Mouse (Mus musculus): ENCODE data around the gene Rpl10-ps3.

Rpl10-ps3 gene

DNA sequence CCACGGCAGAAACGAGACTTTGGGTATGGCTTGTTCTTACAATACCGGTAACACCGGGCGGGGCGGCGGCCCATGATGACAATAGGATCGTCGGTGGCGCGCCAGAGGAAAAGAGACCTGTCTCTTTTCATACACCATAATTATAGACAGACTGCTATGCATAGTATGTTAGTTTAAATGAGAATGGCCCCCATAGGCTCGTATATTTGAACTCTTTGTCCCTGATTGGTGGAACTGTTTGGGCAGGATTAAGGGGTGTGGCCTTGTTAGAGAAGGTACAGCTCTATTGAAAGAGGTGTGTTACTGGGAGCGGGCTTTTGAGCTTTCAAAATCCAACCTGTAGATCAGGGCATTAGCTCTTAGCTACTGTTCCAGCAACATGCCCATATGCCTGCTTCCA lies at the start of gene Rpl10-ps3:
Gene Rpl10-ps3 (minus strand): TSS at position 101 of the 400 bp plus-strand sequence.
- DNase-seq, result no peak

DNA sequence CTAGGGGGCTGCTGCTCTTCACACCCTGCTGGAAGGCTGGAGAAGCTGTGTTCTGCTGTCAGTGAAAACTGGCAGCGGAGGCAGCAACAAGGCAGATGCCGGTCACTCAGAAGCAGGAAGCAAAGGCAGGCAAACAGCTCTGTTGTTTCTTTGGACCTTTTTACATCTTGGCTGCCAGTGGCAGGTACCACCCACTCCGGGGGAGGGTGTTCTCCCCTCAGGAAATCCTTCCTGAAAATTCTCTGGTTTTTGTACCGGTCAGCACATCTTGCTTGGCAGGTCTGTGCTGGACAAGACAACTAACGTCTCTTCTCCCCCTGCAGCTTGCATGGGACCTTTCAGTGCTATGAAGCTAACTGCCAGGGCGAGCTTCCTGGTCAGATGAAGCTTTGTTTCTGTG lies 30.8 kb upstream of the Rpl10-ps3 start:
- peak; percentile 22 for DNase-seq

DNA sequence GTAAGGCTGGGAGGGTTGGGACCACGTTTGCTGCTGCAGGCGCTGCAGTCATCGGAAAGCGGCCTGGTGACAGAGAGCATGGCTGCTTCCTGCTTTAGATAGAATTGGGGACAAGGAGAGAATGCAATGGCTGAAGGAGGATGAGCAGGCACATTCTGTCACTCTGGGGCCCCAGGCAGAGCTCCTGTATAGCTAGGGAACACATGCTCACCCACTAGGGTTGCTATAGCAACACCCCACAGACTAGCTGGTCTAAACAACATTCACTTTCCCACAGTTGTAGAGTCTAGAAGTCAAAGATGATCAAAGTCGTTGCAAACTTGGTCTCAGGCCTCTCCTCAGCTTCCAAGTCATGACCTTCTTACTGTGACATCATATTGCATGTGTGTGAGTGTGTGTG lies 29.9 kb upstream of the Rpl10-ps3 start:
- no peak for DNase-seq

DNA sequence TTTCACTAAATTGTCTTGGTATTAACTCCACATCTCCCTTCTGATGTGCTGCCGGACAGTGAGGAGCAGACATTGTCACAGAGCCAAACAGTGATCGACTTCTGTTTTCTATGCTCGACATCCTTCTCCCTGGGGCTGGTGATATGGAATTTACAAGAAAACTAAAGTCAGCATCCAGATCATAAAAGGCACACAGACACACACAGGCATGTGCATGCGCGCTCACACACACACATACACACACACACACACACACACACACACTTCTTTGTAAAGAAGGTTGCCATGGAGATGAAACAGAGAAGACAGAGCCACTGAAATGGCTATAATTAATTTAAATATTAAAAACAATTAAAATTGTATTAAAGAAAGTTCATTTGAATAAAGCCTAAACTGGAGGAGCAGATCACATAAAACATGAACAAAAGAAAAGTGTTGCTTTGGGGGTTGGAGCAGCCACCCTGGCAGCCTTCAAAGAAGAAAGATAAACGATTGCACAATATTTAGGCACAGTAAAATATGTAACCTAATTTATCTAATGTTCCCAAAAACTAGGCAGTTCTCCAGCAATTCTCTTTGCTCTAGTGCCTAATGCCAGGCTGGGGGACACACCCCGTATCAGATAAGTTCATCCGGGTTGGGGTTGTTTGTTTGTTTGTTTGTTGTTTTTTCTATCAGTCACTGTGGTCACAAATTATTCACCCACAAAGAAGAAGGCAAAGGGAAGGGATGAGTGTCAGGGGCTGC lies 24.0 kb upstream of the Rpl10-ps3 start:
- no peak for DNase-seq

DNA sequence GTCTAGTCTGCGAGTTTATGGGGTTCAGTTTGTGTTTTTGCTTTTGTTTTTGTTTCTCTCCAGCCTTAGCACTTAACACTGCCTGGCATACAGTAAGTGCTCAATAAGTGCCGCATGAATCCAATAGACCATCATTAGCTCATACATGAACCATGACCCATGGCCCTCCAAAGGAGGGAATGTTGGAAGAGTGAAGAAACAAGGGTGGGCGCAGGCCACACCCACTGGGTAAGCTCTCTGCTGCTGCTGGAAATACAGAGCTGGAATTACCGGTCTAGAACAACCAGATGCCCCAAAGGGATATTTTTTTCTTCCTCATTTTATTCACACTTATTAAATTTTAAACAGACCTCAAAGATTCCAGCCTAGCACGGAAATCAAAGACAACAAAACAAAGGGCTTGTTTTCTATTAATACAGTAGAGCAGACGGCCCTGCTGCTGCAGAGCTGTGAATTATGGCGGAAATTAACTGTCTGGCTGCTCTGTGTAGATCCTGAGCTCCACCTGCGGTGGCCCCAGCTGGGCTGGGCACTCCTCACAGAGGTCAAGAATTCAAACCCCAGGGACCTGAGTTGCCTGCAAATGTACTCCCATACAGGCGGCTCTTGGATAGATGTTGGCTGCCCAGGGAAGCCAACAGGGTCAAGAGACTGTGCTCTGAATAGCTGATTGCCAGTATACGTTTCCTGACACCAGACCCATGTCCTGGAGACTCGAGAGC lies 20.5 kb upstream of the Rpl10-ps3 start:
- DNase-seq, result peak; percentile 70

DNA sequence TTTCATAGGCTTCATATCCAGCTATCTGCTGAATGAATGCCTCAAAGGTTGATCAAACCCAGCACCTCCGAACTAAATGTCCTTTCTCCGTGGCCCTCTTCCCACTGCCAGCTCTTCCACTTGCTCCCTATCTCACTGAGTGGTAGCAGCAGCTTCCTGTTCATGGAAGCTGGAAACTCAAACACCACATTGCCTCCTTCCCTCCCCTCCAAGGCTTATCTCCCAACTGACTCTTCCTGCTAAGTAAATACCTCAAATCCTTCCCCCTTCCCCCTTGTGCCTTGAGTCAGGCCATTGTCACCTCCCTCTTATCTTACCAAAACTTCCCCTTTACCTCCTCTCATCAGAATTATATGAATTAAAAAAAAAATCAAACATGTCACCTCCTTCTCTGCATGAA lies 19.2 kb upstream of the Rpl10-ps3 start:
- DNase-seq, result no peak

DNA sequence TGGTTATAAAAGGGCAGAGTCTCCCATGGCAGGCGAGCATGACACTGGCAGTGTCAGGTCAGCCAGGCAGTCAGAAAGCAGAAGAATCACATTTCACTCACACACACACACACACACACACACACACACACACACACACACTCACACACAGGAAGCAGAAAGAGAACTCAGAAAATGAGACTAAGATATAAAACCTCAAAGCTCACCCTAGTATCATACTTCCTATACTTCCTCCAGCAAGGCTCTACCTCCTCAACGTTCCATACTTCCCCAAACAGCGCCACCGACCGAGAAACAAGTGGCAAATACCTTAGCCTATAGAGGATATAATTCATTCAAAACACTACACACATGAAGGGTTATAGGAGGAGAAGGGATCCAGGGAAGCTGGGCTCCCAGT lies 18.5 kb upstream of the Rpl10-ps3 start:
- no peak for DNase-seq

DNA sequence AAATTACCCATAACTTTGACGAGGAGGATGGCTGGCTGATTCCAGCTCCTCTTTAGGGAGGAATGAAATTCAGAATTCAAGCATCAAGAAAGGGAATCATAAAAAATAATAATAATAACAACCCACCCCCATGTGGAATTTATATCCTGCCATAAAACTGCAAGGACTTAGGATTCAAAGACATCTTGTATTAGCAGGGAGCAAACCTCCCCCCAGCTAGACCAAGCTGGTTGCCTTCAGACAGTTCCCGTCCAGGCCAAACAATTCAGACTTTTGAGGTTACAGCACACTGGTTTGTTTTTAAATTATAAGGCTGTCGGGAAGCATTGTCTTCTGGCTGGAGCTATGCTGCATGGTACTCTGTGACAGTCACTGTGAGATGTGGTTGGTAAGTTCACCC lies 17.8 kb upstream of the Rpl10-ps3 start:
- DNase-seq, result no peak

DNA sequence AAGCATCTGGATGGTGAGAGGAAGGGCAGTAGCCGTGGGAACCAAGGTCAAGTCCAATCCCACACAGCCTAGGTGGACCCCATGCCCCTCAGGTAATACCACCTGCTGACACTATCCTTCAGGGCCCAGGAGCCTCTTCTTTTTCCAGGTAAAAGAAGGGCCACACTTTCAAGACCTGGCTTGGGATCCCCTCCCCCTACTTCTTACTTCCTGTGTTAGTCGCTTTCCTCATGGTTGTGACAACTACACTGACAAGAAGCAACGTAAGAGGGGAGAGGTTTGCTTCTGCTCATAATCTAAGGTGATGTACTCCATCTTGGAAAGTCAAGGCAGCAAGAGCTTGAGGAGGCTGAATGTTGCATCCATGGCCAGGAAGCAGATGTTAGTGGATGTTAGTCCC lies 15.6 kb upstream of the Rpl10-ps3 start:
- DNase-seq, result no peak

DNA sequence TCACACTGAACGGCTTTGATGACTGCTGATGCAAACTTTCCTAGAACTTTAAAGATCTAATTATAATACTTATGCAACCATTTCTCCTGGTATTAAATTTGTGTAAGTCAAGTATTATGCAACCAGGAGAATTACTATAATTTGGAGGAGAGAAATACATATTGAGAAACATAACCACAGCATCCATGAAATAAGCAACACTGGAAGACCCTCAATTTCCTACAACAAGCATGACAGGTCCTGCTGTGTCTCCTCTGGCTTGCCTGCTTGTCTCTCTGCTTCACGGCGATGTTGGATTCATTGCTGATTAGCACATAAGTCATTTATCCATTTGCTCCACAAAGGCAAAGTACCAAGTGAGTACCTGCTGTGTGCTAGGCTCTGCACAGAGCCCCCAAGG lies 12.6 kb upstream of the Rpl10-ps3 start:
- no peak for DNase-seq

DNA sequence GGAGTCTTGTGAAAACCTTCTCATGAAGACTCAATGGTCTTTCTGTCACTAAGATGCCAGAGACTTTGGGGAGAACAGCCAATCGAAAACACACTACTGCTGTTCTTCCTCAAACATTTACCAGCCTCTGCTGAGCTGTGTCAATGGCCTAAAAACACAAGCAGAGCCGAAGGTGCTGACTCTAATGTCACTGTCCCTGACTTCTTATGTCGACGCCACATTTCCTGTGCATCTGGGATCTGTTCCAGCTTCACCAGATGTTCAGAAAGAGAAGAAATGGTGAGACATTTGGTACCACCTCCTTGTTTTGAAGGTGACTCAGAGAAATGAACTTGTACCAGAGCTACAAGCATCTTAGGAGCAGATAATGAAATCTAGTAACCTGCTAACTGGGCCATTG lies 7.0 kb upstream of the Rpl10-ps3 start:
- peak; percentile 20 for DNase-seq

DNA sequence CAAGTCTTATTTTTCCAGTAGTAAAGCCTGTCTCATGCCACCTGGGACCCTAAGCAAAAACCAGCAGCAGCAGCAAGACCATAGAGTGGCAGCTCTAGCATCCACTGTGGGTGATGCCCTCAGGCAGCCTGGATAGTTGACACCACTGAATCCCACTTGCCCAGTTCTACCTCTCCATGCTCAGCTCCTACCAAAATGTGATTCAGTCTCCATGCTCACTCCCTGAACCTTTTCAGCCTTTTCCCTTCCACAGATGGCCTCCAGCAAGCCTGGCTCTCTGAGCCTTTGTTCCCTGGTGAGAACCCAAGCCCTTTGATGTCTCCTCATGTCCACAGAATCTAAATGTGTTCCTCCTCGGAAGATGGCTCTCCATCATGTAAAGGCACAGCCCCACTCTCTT lies 5.8 kb upstream of the Rpl10-ps3 start:
- DNase-seq, result no peak

DNA sequence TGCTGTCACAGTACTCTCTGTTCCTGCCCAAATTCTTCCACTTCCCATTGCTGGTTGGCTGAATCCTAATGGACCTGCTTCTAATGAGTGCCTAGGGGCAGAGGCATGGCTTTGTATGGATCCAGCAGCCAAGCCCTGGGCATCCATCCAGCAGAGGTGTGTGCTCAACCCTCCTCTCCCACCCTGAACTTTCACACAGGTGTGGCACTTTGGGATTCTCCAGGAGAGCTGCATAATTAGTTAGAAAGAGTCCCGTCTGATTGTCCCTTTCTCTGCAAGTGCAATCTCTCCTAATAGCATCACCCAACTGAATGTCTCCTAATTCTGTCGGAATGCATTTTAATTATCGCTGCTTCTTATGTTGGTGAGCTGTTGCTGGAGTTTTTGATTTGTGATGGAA lies 4.4 kb upstream of the Rpl10-ps3 start:
- DNase-seq, result peak; percentile 16

DNA sequence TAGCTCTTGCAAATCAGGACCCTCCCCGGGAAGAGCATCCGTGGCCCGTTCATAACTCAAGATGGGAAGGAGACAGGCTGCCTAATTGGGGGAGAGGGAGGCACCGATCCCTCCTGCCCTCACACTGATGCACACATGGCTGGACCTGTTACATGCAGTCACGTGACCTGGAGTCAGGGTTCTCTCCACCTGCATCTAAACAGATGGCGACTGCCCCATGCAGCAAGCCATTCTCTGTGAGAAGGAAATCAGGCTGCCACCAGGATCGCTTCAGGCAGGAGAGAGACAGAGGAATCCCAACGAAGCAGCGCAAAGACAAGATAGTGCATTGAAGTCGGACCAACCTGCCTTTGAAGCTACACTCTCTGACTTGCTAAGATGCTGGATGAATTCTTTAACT lies 3.5 kb upstream of the Rpl10-ps3 start:
- no peak for DNase-seq

DNA sequence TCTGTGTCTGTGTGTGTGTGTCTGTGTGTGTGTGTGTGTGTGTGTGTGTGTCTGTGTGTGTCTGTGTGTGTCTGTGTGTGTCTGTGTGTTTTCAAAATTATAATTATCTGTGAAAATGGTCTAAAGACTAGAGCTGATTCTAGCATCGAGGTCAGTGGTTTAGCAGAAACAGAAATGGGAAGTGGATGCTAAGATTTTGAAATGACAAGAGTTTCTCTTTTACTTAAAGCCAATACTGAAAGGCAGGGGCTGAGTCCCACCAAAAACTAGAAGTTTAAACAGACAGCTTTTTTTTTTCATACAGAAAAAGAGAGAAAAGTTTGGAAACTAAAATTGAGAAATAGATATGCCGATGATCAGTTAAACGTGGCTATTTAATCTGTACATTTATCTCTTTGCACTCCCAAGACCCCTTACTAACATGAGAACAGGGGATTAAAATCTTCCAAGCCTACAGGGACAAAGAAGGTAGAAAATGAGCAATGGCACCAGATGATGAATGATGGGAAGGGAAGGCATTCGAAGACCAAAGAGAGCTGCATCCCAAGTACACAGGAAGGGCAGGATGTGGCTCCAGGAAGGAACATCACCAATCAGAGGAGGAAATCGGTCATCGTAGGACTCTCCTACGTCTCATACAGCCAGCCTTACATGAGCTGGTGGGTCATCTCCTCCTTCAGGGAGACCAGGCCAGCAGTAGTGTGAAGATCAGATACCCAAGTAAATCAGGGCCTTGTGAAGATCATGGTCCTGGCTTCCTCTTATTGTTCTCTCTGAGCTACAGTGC lies 9.0 kb downstream of the Rpl10-ps3 start:
- DNase-seq, result peak; percentile 48

DNA sequence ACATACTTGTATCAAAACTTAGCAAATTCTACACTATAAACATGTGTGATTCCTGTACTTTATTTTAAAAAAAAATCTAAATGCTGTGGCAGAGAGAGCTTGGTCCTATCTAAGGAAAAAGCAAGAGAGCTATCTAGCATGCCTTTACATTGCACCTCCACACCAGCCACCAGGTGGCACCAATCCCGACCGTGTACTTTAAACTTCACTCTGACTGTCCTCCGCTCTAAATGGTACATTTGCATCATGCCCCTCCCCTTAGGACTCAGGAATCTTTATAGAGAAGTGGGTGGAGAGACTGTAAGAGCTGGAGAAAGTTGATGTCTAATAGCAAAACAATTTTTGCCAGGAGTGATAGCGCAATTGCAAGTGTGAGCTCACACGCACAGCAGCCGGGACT lies 11.4 kb downstream of the Rpl10-ps3 start:
- peak; percentile 54 for DNase-seq

DNA sequence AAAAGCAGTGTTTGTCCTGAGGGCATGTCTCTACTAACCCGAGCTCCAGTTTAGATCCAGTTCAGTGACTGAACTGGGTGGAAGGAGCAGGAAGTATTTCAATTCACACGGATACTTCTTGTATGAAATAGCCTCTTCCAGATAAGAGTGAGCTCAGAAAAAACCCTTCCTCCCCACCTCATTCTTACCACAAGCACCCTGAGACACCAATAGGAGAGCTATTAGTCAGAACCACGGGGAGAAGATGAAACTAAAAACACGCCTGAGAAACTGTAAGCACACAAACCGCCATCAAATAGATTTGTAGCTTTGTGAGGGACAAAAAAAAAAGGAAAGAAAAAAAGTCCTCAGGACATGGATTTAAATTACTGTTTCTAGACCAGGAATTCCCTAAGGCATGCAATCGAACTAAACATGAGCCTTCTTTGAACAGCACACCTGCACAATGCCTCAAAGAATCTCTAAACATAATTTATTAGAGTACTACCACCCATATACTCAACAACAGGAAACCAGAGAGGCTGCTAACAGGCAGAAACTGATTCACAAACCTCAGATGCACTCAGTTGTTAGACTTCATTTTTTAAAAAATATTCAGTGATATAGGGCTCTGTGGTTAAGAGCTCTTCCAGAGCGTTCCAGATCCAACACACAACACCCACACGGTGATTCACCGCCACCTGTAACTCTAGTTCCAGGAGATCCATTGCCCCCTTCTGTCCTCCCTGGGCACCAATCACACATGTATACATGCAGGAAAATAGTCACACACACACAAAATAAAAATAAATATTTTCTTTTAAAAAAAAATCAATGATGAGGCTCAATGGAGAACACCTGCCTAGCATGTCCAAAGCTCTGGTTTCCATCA lies 20.2 kb downstream of the Rpl10-ps3 start:
- no peak for DNase-seq

DNA sequence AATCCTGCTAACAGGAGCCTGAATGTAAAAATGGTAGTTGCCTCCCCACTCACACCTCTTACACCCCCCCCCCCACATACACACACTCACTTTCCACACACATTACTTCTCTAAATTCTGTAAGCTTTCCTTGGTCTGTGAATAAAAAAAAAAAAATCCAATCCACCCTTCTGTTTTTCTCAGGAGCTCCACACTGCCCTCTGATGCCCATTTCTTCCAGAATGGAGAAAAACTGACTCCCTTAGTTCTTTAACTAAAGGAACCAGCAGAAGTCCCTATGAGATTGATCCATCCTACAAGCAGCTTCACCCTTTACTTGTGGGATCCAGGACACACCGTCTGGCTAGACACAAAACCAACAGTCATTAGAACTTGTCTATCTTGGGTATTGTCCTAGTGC lies 24.0 kb downstream of the Rpl10-ps3 start:
- DNase-seq, result no peak

DNA sequence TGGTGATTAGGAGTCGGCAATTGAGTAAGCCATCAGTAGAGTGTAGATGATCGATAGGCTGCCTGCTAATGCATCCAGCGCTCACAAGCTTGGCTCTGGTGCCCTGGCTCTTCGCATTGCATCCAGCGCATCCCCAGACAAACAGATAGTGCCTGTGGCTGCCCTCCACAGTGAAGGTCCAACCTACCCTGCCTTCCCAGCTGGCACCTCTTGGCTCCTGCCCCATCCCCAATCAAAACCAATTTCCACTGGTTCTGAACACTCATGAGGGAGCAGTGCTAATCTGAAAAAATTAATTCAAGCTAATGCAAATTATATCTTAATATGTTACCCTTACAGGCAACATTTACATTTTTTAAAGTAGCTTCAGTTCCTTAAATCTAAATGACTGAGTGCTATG lies 25.3 kb downstream of the Rpl10-ps3 start:
- DNase-seq, result no peak

DNA sequence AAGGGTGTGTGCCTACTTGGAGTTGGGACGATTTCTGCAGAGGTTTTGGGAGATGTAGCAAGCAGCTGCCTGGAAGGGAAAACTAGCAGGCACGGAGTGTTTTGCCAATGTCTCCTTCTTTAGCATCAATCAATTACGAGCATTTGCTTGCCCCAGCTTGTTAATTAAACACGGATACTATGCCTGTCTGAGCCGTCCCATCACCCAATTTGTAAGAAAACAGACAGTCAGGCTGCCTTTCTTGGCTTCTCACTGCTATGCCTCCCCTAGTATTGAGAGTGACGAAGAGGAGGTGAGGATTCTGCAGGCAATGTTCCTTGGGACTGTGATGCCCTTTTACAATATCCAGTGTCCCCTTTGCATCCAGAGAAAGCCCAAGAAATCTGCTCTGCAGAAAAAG lies 27.5 kb downstream of the Rpl10-ps3 start:
- no peak for DNase-seq

DNA sequence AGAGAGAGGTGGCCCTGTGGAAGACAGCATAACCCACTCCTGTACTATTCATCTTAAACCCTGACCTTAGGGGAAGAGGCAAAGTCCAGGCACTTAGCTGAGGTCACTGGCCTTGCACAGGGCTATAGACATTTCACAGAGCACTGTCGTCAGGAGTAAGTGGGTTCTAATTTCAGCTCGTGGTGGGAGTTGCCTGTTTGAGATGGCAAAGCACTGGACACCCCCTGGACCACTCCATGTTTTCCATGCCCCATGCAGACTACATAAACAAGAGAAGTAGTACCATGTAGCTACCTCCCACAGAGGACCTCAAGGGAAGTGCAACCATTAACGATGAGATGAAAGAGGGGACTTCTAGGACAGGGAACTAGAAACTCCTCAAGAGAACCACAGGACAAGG lies 29.1 kb downstream of the Rpl10-ps3 start:
- DNase-seq, result no peak

DNA sequence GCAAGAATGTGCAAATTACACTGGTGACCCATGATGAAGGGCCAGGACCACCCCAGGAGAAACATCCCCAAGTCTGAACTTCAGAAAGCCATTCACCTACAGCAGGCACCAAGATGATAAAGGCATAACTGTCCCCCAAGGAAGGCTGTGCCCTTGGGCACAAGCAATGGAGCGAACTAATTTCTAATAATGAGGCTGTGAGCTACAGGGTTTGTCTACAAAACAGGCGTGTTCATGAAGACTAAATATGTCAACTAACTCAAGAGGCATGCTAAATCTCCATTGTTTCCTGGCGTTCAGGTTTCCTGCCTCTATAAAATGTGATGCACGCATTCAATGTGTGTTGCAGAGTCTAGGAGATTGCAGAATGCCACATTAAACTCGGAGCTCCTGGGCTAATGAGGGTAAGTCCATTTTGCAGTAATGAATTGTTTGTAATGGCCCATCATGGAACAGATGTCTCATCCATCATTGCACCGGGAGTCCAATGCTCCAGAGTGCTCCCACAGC lies 33.7 kb downstream of the Rpl10-ps3 start:
- DNase-seq, result no peak

Data from kidney, adult 9 months (tissue).